Mouse (Mus musculus) cortical plate, adult 2 months (tissue): ENCODE measurements around the gene Dad1.

ENCODE experiments used
- CTCF ChIP-seq: fragments of 200-500 bp; IDR thresholded peaks from 2 replicates; pipeline ENCODE4 v1.5.1; 2011; ENCODE audit warnings: mild to moderate bottlenecking, control low read depth, low read length; ENCODE audit not compliant: insufficient read depth; ENCODE audit errors: extremely low read depth
- POLR2A ChIP-seq: fragments of 200-500 bp; IDR thresholded peaks from 2 replicates; pipeline ENCODE4 v1.6.1; 2011; ENCODE audit warnings: mild to moderate bottlenecking, low read length, control low read depth; ENCODE audit not compliant: insufficient read depth; ENCODE audit errors: extremely low read depth

DNA sequence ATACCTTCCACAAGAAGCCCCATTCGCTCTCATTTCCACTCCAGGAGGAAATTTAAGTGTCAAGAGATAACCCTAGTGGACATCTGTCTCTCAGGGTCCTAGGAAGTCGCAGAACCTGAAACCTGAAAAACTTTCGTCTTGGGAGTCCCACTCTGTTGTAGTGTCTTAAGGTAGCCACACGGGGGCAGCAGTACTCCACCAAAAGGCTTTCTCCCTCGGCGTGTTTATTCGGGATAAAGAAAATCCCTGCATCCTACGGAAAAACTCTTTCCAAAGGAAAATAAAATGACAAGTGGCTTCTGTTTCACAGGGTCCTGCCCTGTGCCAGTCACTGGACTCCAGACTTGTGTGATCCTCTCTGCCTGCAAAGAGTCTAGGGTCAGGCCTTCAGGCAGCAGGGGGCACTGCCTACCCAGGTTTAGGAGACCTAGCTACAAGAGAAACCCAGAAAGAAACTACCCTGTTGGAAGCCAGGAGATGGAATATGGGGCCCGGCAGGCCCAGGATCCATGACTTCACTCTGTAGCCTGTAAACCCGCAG, 25.9 kb downstream of the Dad1 start:
- TF ChIP-seq POLR2A, result no peak
- peak; percentile 72 for TF ChIP-seq CTCF
